Mouse (Mus musculus) layer of hippocampus, adult 18-20 months (tissue): ENCODE results near the gene Herpud2. TPM values are rescaled to one million over a fixed set of nuclear protein-coding genes. Genes with fewer than 3 reads are reported as not detected.
A peak's percentile ranks its signal among the peaks of the same experiment; 100 is the strongest.
"Not testable (repeated sequence)": the region's sequence is repeated elsewhere in the genome, so short reads cannot be mapped to it uniquely, and the experiment has no call there.

ENCODE experiments used
- DNase-seq, 2 experiments: peaks; one replicate each; pipeline ENCODE4 v3.0.0; 2022; ENCODE audit warnings: low spot score in 2 of 2
- total RNA-seq, 2 experiments: library from RNA; stranded (reverse); gene quantifications; 2 replicates each; pipeline ENCODE4 v1.2.3; 2021

The Herpud2 gene
- total RNA-seq, 2 experiments from 2014 or later: 45.7 to 46.9 TPM

- DNase-seq: no peak
These were observed 2.9 kb downstream of the Herpud2 start for GRCm38 (mm10) chr9:25148767-25149166.

- DNase-seq: no peak
These were observed 5.7 kb downstream of the Herpud2 start for GRCm38 (mm10) chr9:25145925-25146324.

- DNase-seq: no peak
These were observed 7.7 kb downstream of the Herpud2 start for GRCm38 (mm10) chr9:25143950-25144349.

GRCm38 (mm10) chr9:25142988-25143387 is 8.6 kb downstream of the Herpud2 start:
- DNase-seq: no peak

- no peak for DNase-seq
These were observed 9.6 kb downstream of the Herpud2 start for GRCm38 (mm10) chr9:25142041-25142440.

- no peak for DNase-seq
These were observed 11.3 kb downstream of the Herpud2 start for GRCm38 (mm10) chr9:25140330-25140729.

- DNase-seq: no peak
These were observed 12.7 kb downstream of the Herpud2 start for GRCm38 (mm10) chr9:25138900-25139299.

DNA sequence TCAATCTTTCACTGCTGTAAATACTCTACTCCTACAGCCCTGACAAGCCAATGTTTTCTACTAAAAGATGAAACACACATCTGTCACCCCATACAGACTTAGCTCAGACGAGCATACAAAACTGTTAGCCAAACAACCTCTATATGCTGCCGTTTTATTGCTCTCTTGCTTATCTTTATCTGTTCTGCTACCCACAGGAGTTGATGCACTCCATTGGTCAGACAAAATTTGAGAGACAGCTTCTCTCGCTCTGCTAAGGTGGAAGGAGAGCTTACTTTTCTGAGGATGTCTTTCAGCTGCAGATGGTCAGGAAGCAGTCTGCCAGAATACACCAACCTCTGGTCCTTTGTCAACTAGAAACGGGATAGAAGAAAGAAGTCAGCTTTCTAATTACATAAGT is 18.7 kb downstream of the Herpud2 start:
- DNase-seq: no peak

DNA sequence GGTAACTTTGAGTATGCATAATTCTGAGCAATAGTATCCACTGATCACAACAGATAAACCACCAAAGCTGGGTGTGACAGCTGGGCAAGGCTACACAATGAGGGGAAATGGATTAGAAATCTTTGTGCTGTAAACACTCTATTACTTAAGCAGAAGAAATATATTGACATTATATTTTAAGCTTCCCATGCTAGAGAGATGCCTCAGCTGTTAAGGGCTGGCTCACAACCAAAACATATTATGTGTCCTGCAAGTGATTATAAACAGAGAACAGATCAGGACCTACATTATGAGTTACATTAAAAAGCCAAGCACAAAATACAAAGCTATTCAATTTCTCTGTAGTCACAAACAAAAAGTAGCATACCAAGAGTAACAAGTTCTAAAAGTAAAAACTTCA is 19.4 kb downstream of the Herpud2 start:
- DNase-seq: no peak

DNA sequence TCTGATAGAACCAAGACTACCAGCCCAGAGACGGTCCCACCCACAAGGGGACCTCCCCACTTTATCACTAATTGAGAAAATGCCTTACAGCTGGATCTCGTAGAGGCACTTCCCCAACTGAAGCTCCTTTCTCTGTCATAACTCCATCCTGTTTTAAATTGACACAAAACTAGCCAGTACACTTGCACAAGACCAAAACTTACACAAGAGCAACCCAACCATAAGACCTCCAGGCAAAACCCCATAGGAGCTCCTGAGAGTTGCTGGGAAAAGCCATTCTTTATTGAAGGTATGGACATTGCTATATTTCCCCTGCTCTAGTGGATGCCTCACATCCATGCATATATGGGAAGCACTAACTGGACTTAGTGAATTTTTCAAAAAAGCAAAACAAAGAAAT is 27.6 kb downstream of the Herpud2 start:
- DNase-seq: no peak

DNA sequence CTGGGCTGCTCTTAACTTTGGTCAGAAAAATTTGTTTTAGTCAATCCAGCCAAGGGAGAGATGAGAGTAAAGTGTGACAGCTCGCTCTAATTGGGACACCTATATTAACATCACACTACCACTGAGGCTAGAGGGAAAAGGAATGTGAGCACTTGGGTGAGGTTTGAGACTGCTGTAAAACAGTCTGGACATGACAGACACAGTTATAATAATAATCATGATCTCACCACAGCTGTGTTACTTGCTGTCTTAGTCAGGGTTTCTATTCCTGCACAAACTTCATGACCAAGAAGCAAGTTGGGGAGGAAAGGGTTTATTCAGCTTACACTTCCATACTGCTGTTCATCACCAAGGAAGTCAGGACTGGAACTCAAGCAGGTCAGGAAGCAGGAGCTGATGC is 28.0 kb downstream of the Herpud2 start:
- DNase-seq: not testable (repeated sequence)

DNA sequence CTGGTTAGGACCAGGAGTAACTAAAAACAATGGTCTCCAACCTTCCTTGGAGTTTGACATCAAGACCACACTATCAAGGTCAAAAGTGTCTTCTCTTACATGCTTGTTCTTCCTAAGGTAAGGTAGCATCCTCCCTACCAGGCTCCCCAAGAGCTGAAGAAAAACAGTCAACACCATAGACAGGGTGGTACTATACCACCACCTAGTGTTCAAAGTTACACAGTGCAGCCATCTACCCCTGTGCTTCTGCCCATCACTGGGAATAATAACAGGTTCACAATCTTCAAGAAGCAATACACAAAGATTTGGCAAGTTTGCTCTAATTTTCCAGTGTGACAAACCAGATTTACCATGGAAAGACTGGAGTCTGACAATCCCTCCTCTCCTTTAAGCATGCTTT is 47.0 kb downstream of the Herpud2 start:
- DNase-seq: peak; percentile 20 to 82

DNA sequence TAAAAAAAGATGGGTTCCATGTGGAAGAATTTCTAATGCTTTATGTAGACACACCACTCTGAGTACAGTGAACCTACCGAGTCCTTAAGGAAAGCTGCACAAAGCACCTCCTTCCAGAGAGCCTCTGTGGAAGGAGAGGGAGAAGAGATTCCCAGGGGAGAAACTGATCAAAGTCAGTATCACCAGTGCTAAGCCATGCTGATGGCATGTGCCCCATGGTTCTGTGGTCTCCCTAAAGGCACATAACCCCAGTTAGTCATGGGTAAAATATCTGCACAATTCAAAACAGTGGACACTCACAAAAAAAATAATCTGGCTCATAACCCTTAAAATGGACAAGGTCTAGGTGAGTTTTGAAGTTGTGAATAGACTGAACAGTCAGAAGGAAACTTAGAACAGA is 48.7 kb downstream of the Herpud2 start:
- DNase-seq: no peak

DNA sequence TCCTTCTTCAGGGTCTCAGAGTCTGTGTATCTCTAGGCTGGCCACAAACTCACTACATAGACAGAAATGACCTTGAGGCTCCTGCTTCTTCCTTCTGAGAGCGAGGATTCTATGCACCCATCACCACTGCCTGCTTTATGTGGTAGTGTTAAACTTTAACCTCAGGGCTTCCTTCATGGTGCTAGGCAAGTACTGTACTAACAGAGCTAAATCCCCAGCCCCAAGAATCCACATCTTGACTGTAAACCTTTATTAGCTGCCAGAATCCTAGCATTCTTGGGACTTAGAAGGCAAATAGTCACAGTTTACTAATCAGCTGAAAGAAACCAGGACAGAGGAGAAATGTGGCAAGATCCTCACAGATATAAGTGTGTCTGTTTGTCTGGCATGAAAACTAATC is 60.8 kb downstream of the Herpud2 start:
- DNase-seq: no peak

DNA sequence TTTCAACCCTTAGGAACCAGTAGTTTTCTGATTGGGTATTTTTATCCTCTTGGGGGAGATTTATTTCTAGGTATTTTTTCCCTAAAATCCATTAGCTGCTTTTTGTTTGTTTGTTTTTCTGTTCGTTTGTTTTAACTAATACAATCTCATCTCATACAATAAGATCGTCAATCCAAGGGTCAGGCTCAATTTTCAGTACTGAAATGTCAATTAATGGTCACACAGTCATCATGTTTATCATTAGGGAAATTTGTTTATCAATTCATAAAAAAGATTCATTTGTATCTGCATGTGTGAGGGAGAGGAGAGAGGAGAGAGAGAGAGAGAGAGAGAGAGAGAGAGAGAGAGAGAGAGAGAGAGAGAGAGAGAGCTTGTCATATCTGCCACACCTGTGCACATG is 62.5 kb downstream of the Herpud2 start, which contains the start of gene Gm10181:
Gene Gm10181, plus strand, starts transcription at position 301 of the 400 bp plus-strand sequence.
- no peak for DNase-seq

- no peak for DNase-seq
These were observed 75.1 kb downstream of the Herpud2 start for GRCm38 (mm10) chr9:25076505-25076904.

DNA sequence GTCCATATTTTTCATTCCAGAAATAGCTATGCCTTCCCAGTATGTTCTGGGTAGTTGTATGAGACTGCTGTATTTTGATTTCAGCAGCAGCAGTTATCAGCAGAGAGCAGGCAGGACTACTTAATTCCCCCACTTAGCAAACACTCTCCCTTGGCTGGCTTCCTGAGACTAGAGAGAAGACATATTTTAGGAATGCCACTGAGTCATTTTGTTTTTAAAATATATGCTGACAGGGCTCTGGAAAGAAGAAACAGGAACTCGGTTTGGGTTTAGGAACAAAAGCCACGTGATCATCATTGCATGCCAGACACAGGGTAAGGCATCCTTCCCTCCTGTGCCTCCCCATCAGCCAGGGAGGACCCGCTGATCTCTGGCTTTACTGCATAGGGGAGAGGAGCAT is 75.6 kb downstream of the Herpud2 start:
- DNase-seq: peak; percentile 7 to 23

DNA sequence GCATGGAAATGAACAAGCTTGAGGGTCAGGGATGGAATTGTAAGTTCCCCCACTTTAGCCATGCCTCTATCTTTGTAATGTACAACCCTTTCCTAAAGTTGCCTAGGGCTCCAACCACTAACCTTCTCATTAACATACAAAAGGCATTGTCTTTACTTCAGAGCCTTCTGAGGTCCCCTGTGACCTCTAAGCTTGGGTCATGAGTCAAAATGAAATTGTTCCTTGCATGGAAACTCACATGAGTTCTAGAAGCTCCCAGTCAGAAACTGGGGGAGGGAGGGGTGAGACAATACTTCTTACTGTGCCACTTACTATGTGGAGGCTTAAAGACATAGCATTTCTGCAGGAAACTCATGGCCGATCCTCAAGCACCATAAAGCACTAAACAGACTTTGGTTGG is 79.0 kb downstream of the Herpud2 start:
- no peak for DNase-seq

- no peak for DNase-seq
These were observed 92.9 kb downstream of the Herpud2 start for GRCm38 (mm10) chr9:25058726-25059125.

Other genes starting within 250 kb of the Herpud2 start
- not detected for gene Gm10181, start 62.4 kb downstream of the Herpud2 start, total RNA-seq
- gene Sept7, start 100.6 kb upstream of the Herpud2 start, total RNA-seq: 100 to 1,000 TPM; 263 to 279 TPM